Mouse (Mus musculus) bone marrow macrophage, adult 2 months (primary cell): ENCODE measurements around the gene Ampd2.

Experiments
- CTCF ChIP-seq: IDR thresholded peaks from 2 replicates; pipeline ENCODE4 v1.5.1; 2012; ENCODE audit warnings: low read depth, mild to moderate bottlenecking, low read length, moderate library complexity
- POLR2A ChIP-seq: IDR thresholded peaks from 2 replicates; pipeline ENCODE4 v1.6.1; 2012; ENCODE audit warnings: mild to moderate bottlenecking, low read depth, low read length, borderline replicate concordance

- TF ChIP-seq CTCF: no peak
- no peak for TF ChIP-seq POLR2A
Measured at GRCm38 (mm10) chr3:108069231-108069870, 17.1 kb downstream of the Ampd2 start.
